Mouse (Mus musculus) liver, postnatal 0 days (tissue): ENCODE results near the gene Ipo5. TPM values are rescaled to one million over a fixed set of nuclear protein-coding genes. Genes with fewer than 3 reads are reported as not detected.
A peak's percentile ranks its signal among the peaks of the same experiment; 100 is the strongest.

Experiments used
- ATAC-seq: fragments of 200-750 bp; cut with Nextera tagmentation; 2 replicates; pipeline ENCODE4 v1.8.0; 2017; ENCODE audit warnings: mild to moderate bottlenecking, moderate library complexity
- DNase-seq: peaks from one replicate; pipeline ENCODE4 v3.0.0-alpha.2; 2016
- H3K27ac ChIP-seq: fragments of 300-500 bp; sonication (generic); 2 replicates; pipeline ENCODE4 v1.5.1; 2014; ENCODE audit warnings: antibody characterized with exemption, moderate library complexity, mild to moderate bottlenecking, low read depth
- H3K27me3 ChIP-seq: fragments of 300-500 bp; sonication (generic); 2 replicates; pipeline ENCODE4 v1.6.1; 2014; ENCODE audit warnings: low read length, control low read depth, mixed read lengths; ENCODE audit not compliant: insufficient read depth
- H3K36me3 ChIP-seq: fragments of 300-500 bp; sonication (generic); replicated peaks from 2 replicates; pipeline ENCODE4 v1.6.1; 2014; ENCODE audit warnings: mild to moderate bottlenecking, control low read depth, low read length, moderate library complexity, mixed read lengths; ENCODE audit not compliant: insufficient read depth
- H3K4me1 ChIP-seq: fragments of 300-500 bp; sonication (generic); 2 replicates; pipeline ENCODE4 v1.6.1; 2014; ENCODE audit warnings: antibody characterized with exemption, mild to moderate bottlenecking, control low read depth; ENCODE audit not compliant: insufficient read depth
- H3K4me2 ChIP-seq: fragments of 300-500 bp; sonication (generic); 2 replicates; pipeline ENCODE4 v1.6.1; 2014; ENCODE audit warnings: low read depth, mild to moderate bottlenecking, low read length, moderate library complexity, mixed read lengths
- H3K4me3 ChIP-seq: fragments of 300-500 bp; sonication (generic); 2 replicates; pipeline ENCODE4 v1.5.1; 2014; ENCODE audit warnings: low read depth, low read length
- H3K9ac ChIP-seq: fragments of 300-500 bp; sonication (generic); replicated peaks from 2 replicates; pipeline ENCODE4 v1.6.1; 2014; ENCODE audit warnings: mild to moderate bottlenecking, moderate library complexity
- H3K9me3 ChIP-seq: fragments of 300-500 bp; sonication (generic); 2 replicates; pipeline ENCODE4 v1.6.1; 2016; ENCODE audit warnings: mild to moderate bottlenecking, control low read depth, low read length, mixed read lengths
- CTCF ChIP-seq: sonication (generic); IDR thresholded peaks from 2 replicates; pipeline ENCODE4 v1.5.1; 2016; ENCODE audit warnings: antibody characterized with exemption, low read depth
- EP300 ChIP-seq: IDR thresholded peaks from 2 replicates; pipeline ENCODE4 v1.6.1; 2016; ENCODE audit warnings: antibody characterized with exemption, low read depth, mild to moderate bottlenecking
- WGBS: fragments of 180-500 bp; shearing (Covaris S2); extraction: QIAGEN DNeasy Blood & Tissue Kit; methylation state at CpG from one replicate; pipeline ENCODE4 v1.1.7; 2014; ENCODE audit not compliant: insufficient replicate concordance; 5-methylcytosine and 5-hydroxymethylcytosine counted together
- polyA plus RNA-seq: library from polyadenylated mRNA; unstranded; fragments of >200 nt; fragmentation: Nextera tagmentation; extraction: Ambion mirVana; gene quantifications from 2 replicates; pipeline ENCODE4 v1.2.1, GENCODE M21; 2015

Ipo5 gene
- polyA plus RNA-seq, 1 experiment from 2014 or later = 17.3 TPM

- H3K27ac ChIP-seq = no peak overlapping the region
- peaks cover 34% of the 10 kb centered on the region for H3K36me3 ChIP-seq
- no peaks in the 10 kb centered on the region for H3K4me1 ChIP-seq
- H3K4me2 ChIP-seq = no peak overlapping the region
- no peak overlapping the region for H3K4me3 ChIP-seq
- no peak for ATAC-seq
- TF ChIP-seq CTCF = no peak
- no peak for TF ChIP-seq EP300
- DNase-seq = no peak
- peaks cover 3% of the 10 kb centered on the region; the same call in 1 of the 2 replicates for H3K9me3 ChIP-seq
- H3K9ac ChIP-seq = no peak overlapping the region
- WGBS = 87% methylated on average over 8 of the region's 8 CpGs
- H3K27me3 ChIP-seq = no peaks in the 10 kb centered on the region
Observed at GRCm38 (mm10) chr14:120947104-120947503, 36.1 kb downstream of the Ipo5 start.

- peaks cover 22% of the 10 kb centered on the region for H3K36me3 ChIP-seq
- WGBS = 85% methylated on average over 5 of the region's 5 CpGs
- TF ChIP-seq CTCF (peak; percentile 46; the same call in 1 of the 2 replicates), EP300 (no peak)
Observed at GRCm38 (mm10) chr14:120949002-120949401, 38.0 kb downstream of the Ipo5 start.

GRCm38 (mm10) chr14:120950068-120950467 is 39.0 kb downstream of the Ipo5 start:
- Histone ChIP-seq H3K4me3 (no peak overlapping the region), H3K4me1 (no peaks in the 10 kb centered on the region), H3K36me3 (peaks cover 11% of the 10 kb centered on the region), H3K4me2 (no peak overlapping the region), H3K27ac (no peak overlapping the region), H3K9me3 (peaks cover 3% of the 10 kb centered on the region; the same call in 1 of the 2 replicates), H3K27me3 (no peaks in the 10 kb centered on the region), H3K9ac (no peak overlapping the region)
- ATAC-seq = no peak
- DNase-seq = no peak
- TF ChIP-seq EP300 (no peak), CTCF (no peak)
- 79% methylated on average over 2 of the region's 2 CpGs for WGBS

More at GRCm38 (mm10) chr14:120949002-120949401, 38.0 kb downstream of the Ipo5 start:
- Histone ChIP-seq H3K4me1 (no peaks in the 10 kb centered on the region), H3K27ac (no peak overlapping the region), H3K9ac (no peak overlapping the region), H3K4me2 (no peak overlapping the region), H3K9me3 (peaks cover 3% of the 10 kb centered on the region; the same call in 1 of the 2 replicates), H3K4me3 (no peak overlapping the region), H3K27me3 (no peaks in the 10 kb centered on the region)
- ATAC-seq = no peak
- DNase-seq = no peak

GRCm38 (mm10) chr14:120952434-120952833 is 41.4 kb downstream of the Ipo5 start:
- Histone ChIP-seq H3K4me3 (no peak overlapping the region), H3K9me3 (peaks cover 3% of the 10 kb centered on the region; the same call in 1 of the 2 replicates), H3K27me3 (no peaks in the 10 kb centered on the region), H3K9ac (no peak overlapping the region), H3K36me3 (peaks cover under 1% of the 10 kb centered on the region), H3K27ac (no peak overlapping the region), H3K4me1 (no peaks in the 10 kb centered on the region), H3K4me2 (no peak overlapping the region)
- 51% methylated on average over 2 of the region's 2 CpGs for WGBS
- no peak for ATAC-seq
- TF ChIP-seq CTCF (peak; percentile 47), EP300 (no peak)
- DNase-seq = no peak

- Histone ChIP-seq H3K27me3 (no peaks in the 10 kb centered on the region), H3K4me2 (no peak overlapping the region), H3K27ac (no peak overlapping the region), H3K36me3 (no peaks in the 10 kb centered on the region), H3K4me1 (no peaks in the 10 kb centered on the region), H3K9me3 (no peaks in the 10 kb centered on the region), H3K9ac (no peak overlapping the region), H3K4me3 (no peak overlapping the region)
- DNase-seq (no peak), ATAC-seq (no peak)
- TF ChIP-seq EP300 (no peak), CTCF (no peak)
- WGBS = 60% methylated on average over 8 of the region's 8 CpGs
Observed at GRCm38 (mm10) chr14:120960551-120960950, 49.5 kb downstream of the Ipo5 start.

GRCm38 (mm10) chr14:120960991-120961390 is 50.0 kb downstream of the Ipo5 start:
- TF ChIP-seq CTCF (no peak), EP300 (no peak)
- DNase-seq = no peak
- Histone ChIP-seq H3K4me2 (no peak overlapping the region), H3K36me3 (no peaks in the 10 kb centered on the region), H3K9ac (no peak overlapping the region), H3K4me3 (no peak overlapping the region), H3K27ac (no peak overlapping the region), H3K27me3 (no peaks in the 10 kb centered on the region), H3K9me3 (no peaks in the 10 kb centered on the region), H3K4me1 (no peaks in the 10 kb centered on the region)
- 60% methylated on average over 5 of the region's 5 CpGs for WGBS
- no peak for ATAC-seq

- DNase-seq = peak; percentile 25
- Histone ChIP-seq H3K9ac (no peak overlapping the region), H3K4me1 (no peaks in the 10 kb centered on the region), H3K4me2 (no peak overlapping the region), H3K4me3 (no peak overlapping the region), H3K27ac (no peak overlapping the region), H3K27me3 (no peaks in the 10 kb centered on the region), H3K36me3 (no peaks in the 10 kb centered on the region), H3K9me3 (no peaks in the 10 kb centered on the region)
- WGBS = 61% methylated on average over 6 of the region's 6 CpGs
- TF ChIP-seq EP300 (no peak), CTCF (no peak)
- ATAC-seq = peak; percentile 48
Observed at GRCm38 (mm10) chr14:120967072-120967471, 56.0 kb downstream of the Ipo5 start.
